Mouse (Mus musculus) lung, embryonic 14.5 days (tissue): Measurements from ENCODE around the gene Mia. TPM values are rescaled to one million over a fixed set of nuclear protein-coding genes. Genes with fewer than 3 reads are reported as not detected.

Source experiments
- ATAC-seq: fragments of 200-750 bp; cut with Nextera tagmentation; 2 replicates; pipeline ENCODE4 v1.8.0; 2017; ENCODE audit warnings: mild to moderate bottlenecking, moderate TSS enrichment, moderate library complexity; ENCODE audit not compliant: insufficient read depth
- DNase-seq: peaks from one replicate; pipeline ENCODE4 v3.0.0-alpha.2; 2015
- H3K27ac ChIP-seq: fragments of 300-500 bp; sonication (generic); 2 replicates; pipeline ENCODE4 v1.5.1; 2014; ENCODE audit warnings: low read depth, mild to moderate bottlenecking, moderate library complexity
- H3K27me3 ChIP-seq: fragments of 300-500 bp; sonication (generic); 2 replicates; pipeline ENCODE4 v1.6.1; 2014; ENCODE audit warnings: low read length, control low read depth; ENCODE audit not compliant: insufficient read depth
- H3K36me3 ChIP-seq: fragments of 300-500 bp; sonication (generic); 2 replicates; pipeline ENCODE4 v1.6.1; 2014; ENCODE audit warnings: control low read depth; ENCODE audit not compliant: insufficient read depth
- H3K4me1 ChIP-seq: fragments of 300-500 bp; sonication (generic); 2 replicates; pipeline ENCODE4 v1.6.1; 2014; ENCODE audit warnings: antibody characterized with exemption, control low read depth; ENCODE audit not compliant: insufficient read depth
- H3K4me2 ChIP-seq: fragments of 300-500 bp; sonication (generic); 2 replicates; pipeline ENCODE4 v1.6.1; 2014; ENCODE audit warnings: mild to moderate bottlenecking
- H3K4me3 ChIP-seq: fragments of 300-500 bp; sonication (generic); 2 replicates; pipeline ENCODE4 v1.5.1; 2014; ENCODE audit warnings: low read depth, low read length
- H3K9ac ChIP-seq: fragments of 300-500 bp; sonication (generic); 2 replicates; pipeline ENCODE4 v1.6.1; 2014
- H3K9me3 ChIP-seq: fragments of 300-500 bp; sonication (generic); 2 replicates; pipeline ENCODE4 v1.6.1; 2016; ENCODE audit warnings: low read depth, low read length, control low read depth
- CTCF ChIP-seq: IDR thresholded peaks from 2 replicates; pipeline ENCODE4 v1.5.1; 2016; ENCODE audit warnings: antibody characterized with exemption, low read depth
- WGBS: fragments of 180-500 bp; shearing (Covaris S2); extraction: QIAGEN DNeasy Blood & Tissue Kit; methylation state at CpG from one replicate; pipeline ENCODE4 v1.1.7; 2014; 5-methylcytosine and 5-hydroxymethylcytosine counted together
- polyA plus RNA-seq: library from polyadenylated mRNA; unstranded; fragments of >200 nt; fragmentation: Nextera tagmentation; extraction: Ambion mirVana; gene quantifications from 2 replicates; pipeline ENCODE4 v1.2.1, GENCODE M21; 2014

The Mia gene
- polyA plus RNA-seq, 1 experiment from 2014 or later: 155 TPM

DNA sequence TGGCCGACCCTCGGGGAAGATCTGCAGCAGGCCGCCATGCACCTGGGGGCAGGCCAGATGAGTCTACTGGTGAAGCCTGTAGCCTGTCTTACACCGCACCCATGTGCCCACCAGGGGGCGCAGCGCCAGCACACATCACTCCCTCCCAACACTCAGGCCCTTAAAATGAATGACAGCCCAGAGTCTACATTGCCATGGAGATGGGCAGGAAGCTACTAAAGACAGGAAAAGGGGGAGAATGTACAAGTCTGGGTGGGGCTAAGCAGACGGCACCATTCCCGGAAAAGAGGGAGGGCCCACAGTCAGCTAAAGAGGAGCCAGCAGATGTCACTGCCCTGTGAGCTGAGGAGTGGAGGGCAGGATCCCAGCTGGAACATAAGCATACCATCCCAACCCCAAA, 21.1 kb downstream of the Mia start:
- H3K9me3 ChIP-seq: no peaks in the 10 kb centered on the region
- no peak overlapping the region for H3K4me2 ChIP-seq
- H3K36me3 ChIP-seq: peaks cover 73% of the 10 kb centered on the region
- ATAC-seq: peak; percentile 93
- no peak overlapping the region for H3K27ac ChIP-seq
- peak; percentile 92 for DNase-seq
- peaks cover 12% of the 10 kb centered on the region for H3K4me1 ChIP-seq
- 9% methylated on average over 8 of the region's 8 CpGs for WGBS
- no peaks in the 10 kb centered on the region for H3K27me3 ChIP-seq
- H3K4me3 ChIP-seq: no peak overlapping the region
- H3K9ac ChIP-seq: no peak overlapping the region
- TF ChIP-seq CTCF: peak; percentile 99

- no peaks in the 10 kb centered on the region for H3K27me3 ChIP-seq
- ATAC-seq (no peak), DNase-seq (no peak)
- no peak for TF ChIP-seq CTCF
- H3K9ac ChIP-seq: no peak overlapping the region
- H3K27ac ChIP-seq: no peak overlapping the region
- whole genome bisulfite sequencing: 95% methylated on average over 6 of the region's 6 CpGs
- no peak overlapping the region for H3K4me2 ChIP-seq
- peaks cover 12% of the 10 kb centered on the region; the same call in 1 of the 2 replicates for H3K4me1 ChIP-seq
- no peaks in the 10 kb centered on the region for H3K9me3 ChIP-seq
- H3K36me3 ChIP-seq: peaks cover 67% of the 10 kb centered on the region
- no peak overlapping the region for H3K4me3 ChIP-seq
These were observed 21.7 kb downstream of the Mia start for GRCm38 (mm10) chr7:27159256-27159655.

DNA sequence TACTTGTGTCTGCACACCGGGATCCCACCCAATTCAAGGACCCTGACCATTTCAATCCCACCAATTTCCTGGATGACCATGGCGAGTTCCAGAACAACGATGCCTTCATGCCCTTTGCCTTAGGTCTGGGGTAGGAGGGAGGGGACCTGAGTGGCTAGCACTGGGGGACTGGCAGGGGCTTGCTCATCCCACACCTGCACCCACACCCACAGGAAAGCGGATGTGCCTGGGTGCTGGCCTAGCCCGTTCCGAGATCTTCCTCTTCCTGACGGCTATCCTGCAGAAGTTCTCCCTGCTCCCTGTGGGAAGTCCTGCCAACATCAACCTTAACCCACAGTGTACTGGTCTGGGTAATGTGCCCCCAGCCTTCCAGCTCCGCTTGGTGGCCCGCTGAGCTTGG, 22.8 kb downstream of the Mia start:
- no peak for TF ChIP-seq CTCF
- Histone ChIP-seq H3K9ac (no peak overlapping the region), H3K4me2 (no peak overlapping the region), H3K4me3 (no peak overlapping the region), H3K36me3 (peaks cover 57% of the 10 kb centered on the region), H3K9me3 (no peaks in the 10 kb centered on the region), H3K27ac (no peak overlapping the region), H3K4me1 (0 out of 2 replicates have a peak, but pooled peaks cover 3% of the 10 kb centered on the region), H3K27me3 (no peaks in the 10 kb centered on the region)
- DNase-seq (no peak), ATAC-seq (no peak)
- 92% methylated on average over 9 of the region's 9 CpGs for WGBS

GRCm38 (mm10) chr7:27156005-27156404, 25.0 kb downstream of the Mia start:
- H3K4me3 ChIP-seq: no peak overlapping the region
- no peak for TF ChIP-seq CTCF
- peaks cover 36% of the 10 kb centered on the region for H3K36me3 ChIP-seq
- no peaks in the 10 kb centered on the region for H3K27me3 ChIP-seq
- ATAC-seq: no peak
- H3K4me1 ChIP-seq: no peaks in the 10 kb centered on the region
- H3K9me3 ChIP-seq: no peaks in the 10 kb centered on the region
- H3K9ac ChIP-seq: no peak overlapping the region
- 79% methylated on average over 13 of the region's 13 CpGs for WGBS
- no peak overlapping the region for H3K27ac ChIP-seq
- H3K4me2 ChIP-seq: no peak overlapping the region
- DNase-seq: no peak

GRCm38 (mm10) chr7:27153205-27153764, 27.7 kb downstream of the Mia start, which contains the start of gene Cyp2t4:
Cyp2t4 (plus strand) TSS chr7:27153714.
- ATAC-seq (peak; percentile 66), DNase-seq (peak; percentile 76)
- Histone ChIP-seq H3K9ac (no peak within 1 kb of the TSS), H3K27ac (peak within 1 kb of the TSS; percentile 65; the same call in 1 of the 2 replicates), H3K4me2 (no peak within 1 kb of the TSS), H3K4me1 (no peaks in the 10 kb centered on the region), H3K36me3 (peaks cover 16% of the 10 kb centered on the region), H3K27me3 (no peaks in the 10 kb centered on the region), H3K9me3 (no peaks in the 10 kb centered on the region), H3K4me3 (no peak within 1 kb of the TSS)
- WGBS: 47% methylated on average over 10 of the region's 10 CpGs
- no peak for TF ChIP-seq CTCF

GRCm38 (mm10) chr7:27136410-27136996, 44.5 kb downstream of the Mia start:
- no peak for DNase-seq
- H3K27me3 ChIP-seq: no peaks in the 10 kb centered on the region
- WGBS: 35% methylated on average over 8 of the region's 8 CpGs
- no peaks in the 10 kb centered on the region; the same call in 1 of the 2 replicates for H3K9me3 ChIP-seq
- no peak overlapping the region for H3K27ac ChIP-seq
- ATAC-seq: peak; percentile 31; the same call in 1 of the 2 replicates
- no peak for TF ChIP-seq CTCF
- H3K9ac ChIP-seq: no peak overlapping the region
- H3K4me1 ChIP-seq: no peaks in the 10 kb centered on the region; the same call in 1 of the 2 replicates
- H3K36me3 ChIP-seq: no peaks in the 10 kb centered on the region
- H3K4me3 ChIP-seq: no peak overlapping the region
- no peak overlapping the region for H3K4me2 ChIP-seq

DNA sequence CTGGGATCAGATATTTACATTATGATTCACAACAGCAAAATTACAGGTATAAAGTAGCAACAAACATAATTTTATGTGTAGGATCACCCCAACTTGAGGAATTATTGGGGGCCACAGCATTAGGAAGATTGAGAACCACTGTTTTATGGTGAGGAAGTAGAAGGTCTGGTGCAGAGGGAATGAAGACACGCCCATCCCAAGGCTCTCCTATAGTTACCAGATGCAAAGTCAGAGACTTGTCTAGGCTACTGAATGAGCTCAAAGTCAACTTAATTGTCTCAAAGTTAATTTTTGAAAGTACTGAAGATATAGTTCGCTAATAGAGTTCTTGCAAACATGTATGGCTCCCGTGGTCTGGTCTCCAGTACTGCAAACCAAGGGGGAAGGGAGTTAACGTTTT, 47.2 kb downstream of the Mia start:
- Histone ChIP-seq H3K27ac (no peak overlapping the region), H3K9ac (no peak overlapping the region), H3K4me2 (no peak overlapping the region), H3K27me3 (no peaks in the 10 kb centered on the region), H3K4me3 (no peak overlapping the region), H3K4me1 (no peaks in the 10 kb centered on the region; the same call in 1 of the 2 replicates), H3K36me3 (no peaks in the 10 kb centered on the region), H3K9me3 (no peaks in the 10 kb centered on the region)
- no peak for ATAC-seq
- no peak for TF ChIP-seq CTCF
- 75% methylated on average over 4 of the region's 4 CpGs for WGBS
- DNase-seq: no peak
